Mouse (Mus musculus) heart, postnatal 0 days (tissue): ENCODE results near the gene Krtap5-4. TPM values are rescaled to one million over a fixed set of nuclear protein-coding genes. Genes with fewer than 3 reads are reported as not detected.
"Not testable (repeated sequence)": the region's sequence is repeated elsewhere in the genome, so short reads cannot be mapped to it uniquely, and the experiment has no call there.

Source experiments
- ATAC-seq: fragments of 200-750 bp; cut with Nextera tagmentation; 2 replicates; pipeline ENCODE4 v1.8.0; 2017; ENCODE audit warnings: low read depth, moderate number of reproducible peaks, moderate library complexity; ENCODE audit not compliant: insufficient read depth
- DNase-seq: peaks from one replicate; pipeline ENCODE4 v3.0.0-alpha.2; 2016; ENCODE audit warnings: low spot score
- H3K27ac ChIP-seq: fragments of 300-500 bp; sonication (generic); 2 replicates; pipeline ENCODE4 v1.5.1; 2014; ENCODE audit warnings: low read depth, mild to moderate bottlenecking
- H3K27me3 ChIP-seq: fragments of 300-500 bp; sonication (generic); 2 replicates; pipeline ENCODE4 v1.6.1; 2014; ENCODE audit warnings: low read length, mixed read lengths; ENCODE audit not compliant: control insufficient read depth, insufficient read depth
- H3K36me3 ChIP-seq: fragments of 300-500 bp; sonication (generic); replicated peaks from 2 replicates; pipeline ENCODE4 v1.6.1; 2014; ENCODE audit warnings: low read length, mixed read lengths; ENCODE audit not compliant: control insufficient read depth, insufficient read depth
- H3K4me1 ChIP-seq: fragments of 300-500 bp; sonication (generic); 2 replicates; pipeline ENCODE4 v1.6.1; 2014; ENCODE audit warnings: antibody characterized with exemption; ENCODE audit not compliant: control insufficient read depth, insufficient read depth
- H3K4me2 ChIP-seq: fragments of 300-500 bp; sonication (generic); 2 replicates; pipeline ENCODE4 v1.6.1; 2014; ENCODE audit warnings: low read depth, mild to moderate bottlenecking, low read length, moderate library complexity
- H3K4me3 ChIP-seq: fragments of 300-500 bp; sonication (generic); 2 replicates; pipeline ENCODE4 v1.5.1; 2014; ENCODE audit warnings: low read depth, low read length
- H3K9ac ChIP-seq: fragments of 300-500 bp; sonication (generic); replicated peaks from 2 replicates; pipeline ENCODE4 v1.6.1; 2014; ENCODE audit warnings: low read depth, low read length, mixed read lengths
- H3K9me3 ChIP-seq: fragments of 300-500 bp; sonication (generic); replicated peaks from 2 replicates; pipeline ENCODE4 v1.6.1; 2016; ENCODE audit warnings: low read length; ENCODE audit not compliant: control insufficient read depth
- CTCF ChIP-seq: IDR thresholded peaks from 2 replicates; pipeline ENCODE4 v1.5.1; 2016; ENCODE audit warnings: antibody characterized with exemption, control low read depth, low read depth
- EP300 ChIP-seq: IDR thresholded peaks from 2 replicates; pipeline ENCODE4 v1.6.1; 2016; ENCODE audit warnings: antibody characterized with exemption, low read depth
- WGBS: fragments of 180-500 bp; shearing (Covaris S2); extraction: QIAGEN DNeasy Blood & Tissue Kit; methylation state at CpG from one replicate; pipeline ENCODE4 v1.1.7; 2014; 5-methylcytosine and 5-hydroxymethylcytosine counted together
- polyA plus RNA-seq: library from polyadenylated mRNA; unstranded; fragments of >200 nt; fragmentation: Nextera tagmentation; extraction: Ambion mirVana; gene quantifications from 2 replicates; pipeline ENCODE4 v1.2.1, GENCODE M21; 2015
- total RNA-seq: library from RNA; depleted of rRNA; stranded (reverse); fragments of >200 nt; gene quantifications from 2 replicates; pipeline ENCODE4 v1.2.3, GENCODE M21; 2014; ENCODE audit warnings: low replicate concordance

The Krtap5-4 gene
- total and polyA plus RNA-seq, 2 experiments from 2014 or later = not detected

DNA sequence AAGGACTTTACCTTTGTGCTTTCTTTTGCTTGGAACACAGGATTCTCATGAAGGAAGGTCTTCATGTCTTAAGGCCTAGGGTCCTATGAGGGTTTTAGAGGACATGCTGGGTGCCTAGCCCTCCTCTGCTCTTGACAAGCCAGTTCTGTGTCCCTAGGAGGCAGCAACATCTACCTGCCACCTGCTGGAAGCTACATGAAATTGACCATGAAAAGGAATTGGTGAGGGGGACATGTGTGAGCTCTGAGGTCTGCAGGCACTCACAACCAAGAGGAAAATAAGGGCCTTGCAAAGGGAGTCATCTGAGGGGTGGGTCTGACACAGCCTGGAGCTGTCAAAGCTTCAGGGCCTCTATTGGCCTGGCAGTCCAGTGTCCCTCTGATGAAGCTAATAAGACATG is 7.9 kb upstream of the Krtap5-4 start:
- H3K27ac ChIP-seq = no peak overlapping the region
- ATAC-seq = no peak
- no peak overlapping the region for H3K4me2 ChIP-seq

DNA sequence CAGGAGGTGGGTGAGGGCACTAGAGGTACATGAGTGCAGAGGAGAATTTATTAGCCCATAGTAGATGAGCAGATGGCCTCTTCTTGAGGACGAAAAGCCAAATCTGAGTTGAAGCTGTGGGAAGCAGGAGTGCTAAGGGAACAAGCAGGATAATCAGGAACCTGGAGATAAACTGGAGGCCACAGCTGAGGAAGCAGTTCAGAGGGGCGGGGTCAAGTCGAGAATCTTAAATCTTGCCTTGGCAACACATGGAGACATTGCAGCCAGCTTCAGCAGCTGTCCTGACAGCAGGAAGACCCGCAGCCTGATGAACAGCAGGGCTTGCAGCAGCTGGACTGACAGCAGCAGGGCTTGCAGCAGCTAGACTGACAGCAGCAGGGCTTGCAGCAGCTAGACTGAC is 7.2 kb upstream of the Krtap5-4 start:
- H3K4me1 ChIP-seq = 0 out of 2 replicates have a peak, but pooled peaks cover 11% of the 10 kb centered on the region
- H3K4me2 ChIP-seq, H3K4me3 ChIP-seq, DNase-seq, H3K9me3 ChIP-seq, H3K36me3 ChIP-seq, ATAC-seq, H3K9ac ChIP-seq, H3K27me3 ChIP-seq, H3K27ac ChIP-seq: not testable (repeated sequence)
- WGBS = 25% methylated on average over 4 of the region's 4 CpGs

More for the DNA sequence above, 7.9 kb upstream of the Krtap5-4 start:
- Histone ChIP-seq H3K9ac (no peak overlapping the region), H3K4me3 (no peak overlapping the region), H3K27me3 (no peaks in the 10 kb centered on the region), H3K4me1 (0 out of 2 replicates have a peak, but pooled peaks cover 11% of the 10 kb centered on the region), H3K36me3 (no peaks in the 10 kb centered on the region), H3K9me3 (no peaks in the 10 kb centered on the region)
- no peak for DNase-seq
- TF ChIP-seq CTCF (peak; percentile 23; the same call in 1 of the 2 replicates), EP300 (no peak)

DNA sequence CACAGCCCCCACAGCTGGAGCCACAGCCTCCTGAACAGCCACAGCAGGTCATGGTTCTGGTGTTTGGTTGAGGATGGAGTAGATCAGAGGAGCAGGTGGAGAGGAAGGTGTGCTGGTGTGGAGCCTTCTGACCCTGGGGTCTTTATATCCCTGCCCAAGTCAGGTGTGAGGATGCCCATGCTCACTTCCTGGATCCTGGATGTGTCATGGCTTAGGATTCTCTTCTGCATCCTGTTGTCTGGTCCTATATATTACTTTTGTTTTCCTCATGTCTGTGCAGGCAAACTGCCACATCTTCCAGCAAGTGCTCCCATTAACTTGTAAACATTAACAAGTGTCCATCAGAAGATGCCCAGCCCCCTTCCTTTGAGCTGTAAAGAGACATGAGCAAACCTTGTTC is 6.3 kb upstream of the Krtap5-4 start, which contains the start of gene Krtap5-1:
Gene Krtap5-1 (minus strand): TSS at position 101 of the 400 bp plus-strand sequence.
- 0 out of 2 replicates have a peak, but pooled peaks cover 11% of the 10 kb centered on the region for H3K4me1 ChIP-seq
- H3K9me3 ChIP-seq, H3K9ac ChIP-seq, DNase-seq, H3K27ac ChIP-seq, H3K4me2 ChIP-seq, H3K4me3 ChIP-seq, H3K36me3 ChIP-seq, H3K27me3 ChIP-seq, ATAC-seq: not testable (repeated sequence)

DNA sequence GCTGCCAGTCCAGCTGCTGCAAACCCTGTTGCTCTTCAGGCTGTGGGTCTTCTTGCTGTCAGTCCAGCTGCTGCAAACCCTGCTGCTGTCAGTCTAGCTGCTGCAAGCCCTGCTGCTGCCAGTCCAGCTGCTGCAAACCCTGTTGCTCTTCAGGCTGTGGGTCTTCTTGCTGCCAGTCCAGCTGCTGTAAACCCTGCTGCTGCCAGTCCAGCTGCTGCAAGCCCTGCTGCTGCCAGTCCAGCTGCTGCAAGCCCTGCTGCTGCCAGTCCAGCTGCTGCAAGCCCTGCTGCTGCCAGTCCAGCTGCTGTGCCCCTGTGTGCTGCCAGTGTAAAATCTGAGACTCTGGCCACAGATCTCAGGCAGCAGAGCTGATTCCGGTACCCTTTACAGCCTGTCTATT is 580 bp downstream of the Krtap5-4 start:
- not testable (repeated sequence) for H3K36me3 ChIP-seq, H3K27me3 ChIP-seq, H3K4me2 ChIP-seq, ATAC-seq, H3K27ac ChIP-seq, H3K9me3 ChIP-seq, H3K4me3 ChIP-seq, DNase-seq, H3K4me1 ChIP-seq, H3K9ac ChIP-seq
- WGBS = 65% methylated on average over 1 of the region's 1 CpGs

DNA sequence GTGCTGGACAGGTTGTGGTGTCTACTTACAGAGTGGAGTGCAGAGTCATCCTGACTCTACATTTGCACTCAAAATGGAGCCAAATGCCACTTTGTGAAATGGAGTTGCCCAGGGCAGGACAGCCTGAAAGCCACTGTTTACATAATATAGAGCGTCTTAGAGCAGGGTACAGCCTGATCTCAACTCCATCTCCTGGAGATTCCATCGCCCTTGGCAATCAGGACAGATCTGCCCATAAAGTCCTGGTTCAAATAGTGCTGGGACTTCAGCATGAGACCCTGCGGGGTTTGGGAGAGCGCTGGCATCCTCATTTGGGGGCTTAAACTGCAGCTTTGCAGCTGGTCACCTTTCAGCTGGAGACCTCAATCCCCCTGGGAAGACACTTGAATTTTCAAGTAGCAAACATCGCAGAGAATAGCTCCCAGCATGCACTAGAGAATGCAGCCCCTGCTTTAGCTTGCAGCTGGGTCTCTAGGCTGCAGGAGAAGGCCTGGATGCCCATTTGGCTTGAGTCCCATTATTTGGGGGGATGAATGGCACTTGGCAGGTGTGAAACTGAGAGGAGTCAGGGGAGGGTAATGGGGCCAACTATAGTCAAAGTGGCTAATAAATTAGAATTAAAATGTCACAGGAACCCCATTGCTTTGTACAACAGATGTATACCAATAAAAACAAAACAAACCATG is 11.4 kb downstream of the Krtap5-4 start:
- Histone ChIP-seq H3K4me2 (no peak overlapping the region), H3K4me1 (no peaks in the 10 kb centered on the region), H3K36me3 (no peaks in the 10 kb centered on the region), H3K27me3 (no peaks in the 10 kb centered on the region), H3K27ac (no peak overlapping the region), H3K4me3 (no peak overlapping the region), H3K9ac (no peak overlapping the region), H3K9me3 (no peaks in the 10 kb centered on the region)
- no peak for ATAC-seq
- TF ChIP-seq EP300 = no peak
- no peak for TF ChIP-seq CTCF
- no peak for DNase-seq
- WGBS = 66% methylated on average over 5 of the region's 5 CpGs

DNA sequence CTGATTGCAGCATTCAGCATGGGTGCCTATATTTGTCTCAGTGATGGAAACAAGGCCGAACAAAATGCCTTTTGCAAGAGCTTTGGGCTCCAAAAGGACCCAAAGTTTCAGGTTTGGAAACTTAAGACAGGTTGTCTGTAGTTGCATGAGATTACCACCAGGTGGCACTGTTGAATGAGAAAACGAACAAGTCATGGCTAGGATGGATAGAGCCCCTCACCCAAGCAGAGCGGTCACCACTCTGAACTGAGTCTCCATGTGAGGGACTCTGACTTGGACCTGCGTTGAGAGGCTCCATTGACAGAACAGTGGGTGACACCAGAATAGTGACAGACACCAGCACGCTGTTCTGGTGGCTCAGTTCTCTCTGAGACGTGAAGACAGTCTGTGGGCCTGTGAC is 13.2 kb downstream of the Krtap5-4 start:
- no peaks in the 10 kb centered on the region for H3K27me3 ChIP-seq
- DNase-seq = peak; percentile 69

More for the DNA sequence above, 13.2 kb downstream of the Krtap5-4 start:
- no peak overlapping the region for H3K9ac ChIP-seq
- no peaks in the 10 kb centered on the region for H3K4me1 ChIP-seq
- no peak overlapping the region for H3K27ac ChIP-seq
- ATAC-seq = peak; percentile 44
- WGBS = 30% methylated on average over 6 of the region's 6 CpGs
- H3K9me3 ChIP-seq = no peaks in the 10 kb centered on the region
- no peak overlapping the region for H3K4me2 ChIP-seq
- H3K4me3 ChIP-seq = no peak overlapping the region
- no peaks in the 10 kb centered on the region for H3K36me3 ChIP-seq
- TF ChIP-seq EP300 = no peak
- TF ChIP-seq CTCF = peak; percentile 79
